Mouse (Mus musculus) kidney, embryonic 14.5 days (tissue): ENCODE measurements at regions not wholly inside any gene's neighbourhood (a gene's known extent, or its start where the extent isn't known, plus 50 kb on each side); places are given as distances from the start of the nearest gene placed in this dataset.

Experiments used
- ATAC-seq: fragments of 200-750 bp; cut with Nextera tagmentation; 2 replicates; pipeline ENCODE4 v1.8.0; 2017; ENCODE audit warnings: moderate number of reproducible peaks, mild to moderate bottlenecking, moderate TSS enrichment, moderate library complexity; ENCODE audit not compliant: low FRiP score, low TSS enrichment
- H3K27ac ChIP-seq: fragments of 300-500 bp; sonication (generic); 2 replicates; pipeline ENCODE4 v1.5.1; 2014; ENCODE audit warnings: low read depth, mild to moderate bottlenecking, low read length, moderate library complexity, mixed read lengths
- H3K27me3 ChIP-seq: fragments of 300-500 bp; sonication (generic); 2 replicates; pipeline ENCODE4 v1.6.1; 2014; ENCODE audit warnings: mild to moderate bottlenecking, low read length; ENCODE audit not compliant: control insufficient read depth, insufficient read depth
- H3K36me3 ChIP-seq: fragments of 300-500 bp; sonication (generic); 2 replicates; pipeline ENCODE4 v1.6.1; 2014; ENCODE audit warnings: low read length, mixed read lengths; ENCODE audit not compliant: control insufficient read depth, insufficient read depth
- H3K4me1 ChIP-seq: fragments of 300-500 bp; sonication (generic); 2 replicates; pipeline ENCODE4 v1.6.1; 2014; ENCODE audit warnings: low read length, mixed read lengths; ENCODE audit not compliant: control insufficient read depth, insufficient read depth
- H3K4me2 ChIP-seq: fragments of 300-500 bp; sonication (generic); replicated peaks from 2 replicates; pipeline ENCODE4 v1.6.1; 2014; ENCODE audit warnings: low read depth, mild to moderate bottlenecking, low read length
- H3K4me3 ChIP-seq: fragments of 300-500 bp; sonication (generic); 2 replicates; pipeline ENCODE4 v1.5.1; 2014; ENCODE audit warnings: mild to moderate bottlenecking, low read length
- H3K9ac ChIP-seq: fragments of 300-500 bp; sonication (generic); 2 replicates; pipeline ENCODE4 v1.6.1; 2014; ENCODE audit warnings: low read depth, mild to moderate bottlenecking, low read length, moderate library complexity
- H3K9me3 ChIP-seq: fragments of 300-500 bp; sonication (generic); 2 replicates; pipeline ENCODE4 v1.6.1; 2016; ENCODE audit warnings: low read length; ENCODE audit not compliant: control insufficient read depth
- WGBS: fragments of 180-500 bp; shearing (Covaris S2); extraction: QIAGEN DNeasy Blood & Tissue Kit; methylation state at CpG from one replicate; pipeline ENCODE4 v1.1.7; 2014; 5-methylcytosine and 5-hydroxymethylcytosine counted together

DNA sequence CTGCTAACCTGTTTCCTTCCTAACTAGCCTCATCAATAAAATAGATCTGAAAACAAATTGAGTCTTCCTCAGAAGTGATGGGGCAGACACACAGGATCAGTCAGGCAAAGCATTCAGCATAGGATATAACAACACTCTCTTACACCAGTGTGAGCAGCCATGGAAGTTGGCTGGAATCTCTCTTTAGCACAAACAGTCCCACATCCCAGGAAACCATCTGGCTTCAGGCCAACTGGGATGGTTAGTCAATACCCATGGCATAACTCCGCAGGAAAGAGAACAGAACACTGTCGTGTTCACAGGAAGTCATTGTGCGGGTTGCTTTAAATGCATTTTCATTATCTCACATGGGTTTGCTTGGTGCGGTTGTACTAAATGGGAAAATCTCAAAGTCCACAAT is 256.2 kb upstream of the Rag2 start:
- H3K4me2 ChIP-seq: no peak overlapping the region
- no peak overlapping the region for H3K27ac ChIP-seq
- 87% methylated on average over 4 of the region's 4 CpGs for WGBS
- no peak for ATAC-seq
- H3K9me3 ChIP-seq: no peaks in the 10 kb centered on the region
- no peaks in the 10 kb centered on the region for H3K36me3 ChIP-seq
- H3K9ac ChIP-seq: no peak overlapping the region
- H3K27me3 ChIP-seq: no peaks in the 10 kb centered on the region
- H3K4me3 ChIP-seq: no peak overlapping the region
- H3K4me1 ChIP-seq: no peaks in the 10 kb centered on the region

DNA sequence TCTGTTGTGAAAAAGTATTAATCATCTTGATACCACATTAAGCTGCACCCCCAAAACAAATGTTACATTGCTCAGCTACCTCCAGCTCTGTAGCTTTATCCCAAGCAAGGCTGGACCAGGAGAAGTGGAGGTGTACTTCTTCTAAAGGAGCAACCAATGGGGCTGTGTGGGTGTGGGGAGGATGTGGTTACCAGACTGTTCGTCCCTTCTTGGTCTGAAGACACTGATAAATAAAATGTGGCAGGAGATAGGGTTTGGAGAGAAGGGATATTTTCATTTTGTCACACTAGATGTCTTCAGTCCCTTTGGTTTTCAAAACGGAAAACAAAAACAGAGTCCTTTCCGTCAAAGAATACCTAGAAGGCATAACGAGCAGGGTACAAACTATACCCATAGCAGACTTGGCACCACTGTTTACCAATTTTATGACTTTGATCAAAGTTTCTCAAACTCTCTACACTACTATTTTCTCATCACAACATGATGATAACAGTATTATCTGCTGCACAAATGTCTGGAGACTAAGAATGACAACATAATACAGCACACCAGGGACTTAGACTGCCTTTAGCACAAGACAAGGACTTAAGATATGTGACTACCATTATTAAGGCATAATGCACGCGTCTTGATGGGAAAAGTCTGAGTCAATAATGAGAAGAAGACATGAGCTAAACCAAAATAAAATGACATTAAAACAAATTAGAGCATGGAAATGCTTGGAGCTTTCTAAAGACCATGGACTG is 253.4 kb upstream of the Rag2 start:
- no peak overlapping the region for H3K4me2 ChIP-seq
- no peaks in the 10 kb centered on the region for H3K4me1 ChIP-seq
- no peaks in the 10 kb centered on the region for H3K9me3 ChIP-seq
- no peaks in the 10 kb centered on the region for H3K36me3 ChIP-seq
- no peak overlapping the region for H3K27ac ChIP-seq
- H3K4me3 ChIP-seq: no peak overlapping the region
- H3K27me3 ChIP-seq: no peaks in the 10 kb centered on the region
- no peak overlapping the region for H3K9ac ChIP-seq
- 85% methylated on average over 6 of the region's 6 CpGs for WGBS
- no peak for ATAC-seq

DNA sequence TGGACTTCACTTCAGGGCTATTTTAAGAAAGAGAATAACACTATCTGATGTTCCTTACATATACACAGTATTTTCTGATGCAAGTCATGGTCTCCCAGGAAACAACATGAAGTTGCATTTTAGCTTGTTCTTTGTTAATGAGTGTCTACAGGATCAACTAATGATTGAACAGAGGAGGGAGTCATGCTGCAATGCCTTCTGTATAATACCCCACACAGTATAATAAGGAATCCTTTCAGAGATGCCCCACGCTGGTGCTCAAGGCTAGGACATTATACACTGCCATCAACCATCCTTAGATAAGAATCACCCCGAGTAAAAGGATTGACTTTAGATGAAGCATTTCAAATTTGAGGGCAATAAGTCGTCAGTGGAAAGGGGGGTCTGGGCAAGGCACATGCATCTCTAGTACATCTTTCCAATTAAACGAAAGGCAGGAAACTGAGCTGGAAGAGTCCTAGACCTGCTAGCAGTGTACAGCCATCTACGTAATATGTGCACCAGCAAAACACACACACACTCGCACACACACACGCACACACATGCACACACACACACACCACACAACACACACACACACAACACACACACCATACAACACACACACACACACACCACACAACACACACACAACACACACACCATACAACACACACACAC is 252.6 kb upstream of the Rag2 start:
- Histone ChIP-seq H3K9me3 (no peaks in the 10 kb centered on the region), H3K4me2 (no peak overlapping the region), H3K4me1 (no peaks in the 10 kb centered on the region), H3K4me3 (no peak overlapping the region), H3K9ac (no peak overlapping the region), H3K27ac (no peak overlapping the region), H3K27me3 (no peaks in the 10 kb centered on the region), H3K36me3 (no peaks in the 10 kb centered on the region)
- peak; percentile 73 for ATAC-seq
- WGBS: 80% methylated on average over 7 of the region's 7 CpGs

DNA sequence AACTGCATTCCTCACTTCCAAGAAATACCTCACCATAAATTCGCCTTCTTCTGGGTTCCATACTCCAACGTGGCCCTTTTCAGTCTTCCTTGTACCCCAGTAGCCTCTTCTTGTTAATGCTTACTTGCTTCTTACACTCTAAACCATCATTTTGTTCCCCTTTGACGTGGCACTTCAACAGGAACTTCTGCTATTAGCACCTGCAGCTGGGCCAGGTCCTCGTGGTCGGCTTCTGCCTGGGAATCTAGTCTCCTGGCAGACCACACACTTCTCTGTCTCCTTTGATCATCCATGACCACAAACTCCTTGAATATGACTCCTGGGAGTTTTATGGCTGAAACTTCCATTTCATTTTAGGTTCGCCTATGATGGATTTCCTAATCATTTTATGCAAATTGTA is 243.9 kb upstream of the Rag2 start:
- 81% methylated on average over 6 of the region's 6 CpGs for WGBS
- Histone ChIP-seq H3K4me3 (no peak overlapping the region), H3K4me1 (no peaks in the 10 kb centered on the region), H3K4me2 (no peak overlapping the region), H3K36me3 (no peaks in the 10 kb centered on the region), H3K27ac (no peak overlapping the region), H3K27me3 (no peaks in the 10 kb centered on the region), H3K9ac (no peak overlapping the region), H3K9me3 (no peaks in the 10 kb centered on the region)
- ATAC-seq: no peak

DNA sequence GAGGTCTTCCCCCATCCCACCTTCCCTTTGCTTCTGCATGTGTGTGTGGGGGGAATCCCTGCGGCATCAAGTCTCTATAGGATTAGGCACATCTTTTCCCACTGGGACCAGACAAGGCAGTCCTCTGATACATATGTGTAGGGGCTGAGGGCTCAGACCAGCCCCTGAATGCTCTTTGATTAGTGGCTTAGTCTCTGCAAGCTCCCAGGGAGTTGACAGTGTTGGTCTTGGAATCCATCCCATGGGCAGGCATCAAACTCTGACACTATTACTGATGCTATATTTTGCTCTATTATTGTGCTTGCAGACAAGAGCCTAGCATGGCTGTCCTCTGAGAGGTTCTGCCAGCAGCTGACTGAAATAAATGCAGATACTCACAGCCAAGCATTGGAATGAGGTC is 209.5 kb upstream of the Rag2 start:
- Histone ChIP-seq H3K9ac (no peak overlapping the region), H3K27ac (no peak overlapping the region), H3K4me3 (no peak overlapping the region), H3K27me3 (no peaks in the 10 kb centered on the region), H3K4me1 (no peaks in the 10 kb centered on the region), H3K36me3 (no peaks in the 10 kb centered on the region), H3K4me2 (no peak overlapping the region), H3K9me3 (no peaks in the 10 kb centered on the region)
- WGBS: 57% methylated on average over 1 of the region's 1 CpGs
- ATAC-seq: peak; percentile 49; the same call in 1 of the 2 replicates

DNA sequence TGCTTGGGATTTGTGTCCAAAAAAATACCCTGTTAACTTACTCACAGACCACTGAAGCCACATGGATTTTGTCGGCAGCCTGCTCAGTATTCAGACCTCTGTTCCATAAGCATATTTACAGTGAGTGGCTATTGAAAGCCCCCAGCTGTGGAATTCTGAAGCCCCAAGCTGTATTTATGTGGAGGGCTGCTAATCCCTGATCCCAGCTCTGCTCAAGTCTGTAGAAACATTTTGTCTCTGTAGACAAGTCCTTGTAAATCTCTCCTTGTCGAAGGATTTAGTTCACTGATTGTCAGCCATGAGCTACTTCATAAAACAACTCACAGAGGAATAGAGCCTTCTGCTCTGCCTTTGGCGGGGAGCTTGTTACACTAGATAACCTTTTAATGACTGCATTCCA is 207.8 kb upstream of the Rag2 start:
- peak; percentile 60; the same call in 1 of the 2 replicates for ATAC-seq
- 37% methylated on average over 3 of the region's 3 CpGs for WGBS

DNA sequence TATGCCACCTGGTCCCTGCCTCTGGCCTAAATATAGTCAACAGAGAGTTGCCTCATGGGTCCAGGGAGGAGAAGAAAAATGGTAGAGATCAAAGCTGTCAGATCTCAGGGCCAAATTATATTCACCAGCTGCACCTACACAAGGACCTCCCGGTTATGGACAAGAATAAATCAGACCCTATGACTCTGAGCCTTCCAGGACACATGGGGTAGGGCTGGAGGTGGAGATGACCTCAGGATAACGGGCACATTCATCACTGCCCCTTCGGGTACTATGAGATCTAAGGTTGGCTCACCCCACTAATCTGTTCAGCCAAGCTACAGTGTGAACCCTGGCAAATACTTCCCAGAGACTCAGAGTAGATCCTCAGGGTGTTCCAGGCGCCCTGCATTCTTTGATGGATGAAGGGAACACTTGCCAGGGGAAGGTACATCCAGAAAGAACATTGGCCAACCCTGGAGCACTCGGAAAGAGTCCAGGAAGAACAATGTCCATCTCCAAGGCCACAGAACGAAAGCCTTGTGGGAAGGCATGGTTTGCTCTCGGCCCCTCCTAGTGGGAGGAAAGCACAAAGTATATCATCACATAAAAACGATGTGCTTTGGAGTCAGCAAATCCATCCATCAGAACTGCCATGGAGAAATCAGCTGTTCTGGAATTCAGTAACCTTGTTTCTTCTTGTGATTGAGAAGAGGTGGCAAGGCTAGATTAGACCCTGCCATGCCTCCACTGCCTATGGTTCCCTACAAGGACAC is 191.2 kb upstream of the Rag2 start:
- WGBS: 71% methylated on average over 8 of the region's 8 CpGs
- no peak overlapping the region for H3K4me2 ChIP-seq

More for the DNA sequence above, 207.8 kb upstream of the Rag2 start:
- no peaks in the 10 kb centered on the region for H3K27me3 ChIP-seq
- H3K9me3 ChIP-seq: no peaks in the 10 kb centered on the region
- H3K36me3 ChIP-seq: no peaks in the 10 kb centered on the region
- H3K27ac ChIP-seq: no peak overlapping the region
- H3K4me1 ChIP-seq: no peaks in the 10 kb centered on the region
- no peak overlapping the region for H3K4me3 ChIP-seq
- no peak overlapping the region for H3K4me2 ChIP-seq
- no peak overlapping the region for H3K9ac ChIP-seq

DNA sequence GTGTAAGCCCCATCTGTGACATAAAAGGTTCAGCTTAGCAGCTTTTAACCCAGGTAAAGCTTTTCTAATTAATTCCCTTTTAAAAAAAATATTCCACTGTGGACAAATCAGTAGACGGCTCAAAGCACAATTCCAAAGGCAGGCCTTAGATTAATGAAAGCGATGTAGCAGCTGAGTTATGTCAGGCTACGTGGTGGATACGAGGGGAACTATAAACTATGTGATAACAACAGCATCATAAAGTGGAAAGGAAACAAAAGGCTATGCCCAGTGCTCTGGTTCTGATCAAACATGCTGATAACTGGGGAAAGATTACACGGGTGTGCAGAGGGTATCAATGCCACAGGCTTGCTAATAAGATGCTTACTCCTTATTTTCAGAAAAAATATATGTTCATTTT is 184.3 kb upstream of the Rag2 start:
- no peaks in the 10 kb centered on the region; the same call in 1 of the 2 replicates for H3K4me1 ChIP-seq
- no peaks in the 10 kb centered on the region for H3K36me3 ChIP-seq
- H3K4me3 ChIP-seq: no peak overlapping the region
- no peak overlapping the region for H3K4me2 ChIP-seq
- H3K9me3 ChIP-seq: no peaks in the 10 kb centered on the region
- ATAC-seq: peak; percentile 69; the same call in 1 of the 2 replicates
- H3K9ac ChIP-seq: no peak overlapping the region
- WGBS: 24% methylated on average over 5 of the region's 5 CpGs
- H3K27ac ChIP-seq: no peak overlapping the region
- no peaks in the 10 kb centered on the region for H3K27me3 ChIP-seq

More for the DNA sequence above, 191.2 kb upstream of the Rag2 start:
- Histone ChIP-seq H3K4me1 (no peaks in the 10 kb centered on the region), H3K4me3 (no peak overlapping the region), H3K27me3 (no peaks in the 10 kb centered on the region), H3K27ac (no peak overlapping the region), H3K9me3 (no peaks in the 10 kb centered on the region), H3K9ac (no peak overlapping the region), H3K36me3 (no peaks in the 10 kb centered on the region)
- ATAC-seq: no peak
